In genomic region chr9:40617676-40618062, GRCm38 (mm10) we compare ENCODE assay signal across 9 mouse cellular contexts. TPM values are rescaled to one million over a fixed set of nuclear protein-coding genes. Genes with fewer than 3 reads are reported as not detected.
DNase-seq lines count a peak whose midpoint lies in the region; ATAC-seq and TF ChIP-seq lines count a peak whose summit lies in the region.
"Had no signal": no experiment of that assay in that cellular context is flagged by ENCODE, and none has a peak within 500 bp of the region (broad histone marks: within the 10 kb centered on the region; RNA-seq: fewer than 3 reads in every experiment).

No protein-coding gene starts in this region.

- no peak overlapping the region for H3K4me3 ChIP-seq in lung, embryonic 15.5 days
- peak overlapping the region; percentile 21 for H3K4me3 ChIP-seq in forebrain, postnatal 0 days (ENCODE audit: low read depth, low read length)
- 0 out of 2 replicates have a peak overlapping the region, but pooled peaks have one; percentile 6 for H3K4me3 ChIP-seq in liver, embryonic 13.5 days (replicated peaks)
- no peak overlapping the region for H3K4me3 ChIP-seq in stomach, postnatal 0 days (ENCODE audit: low read depth, low read length)
- H3K4me3 ChIP-seq: erythroblast, embryonic 14.5 days had no signal

- no peaks in the 10 kb centered on the region for H3K36me3 ChIP-seq in lung, embryonic 15.5 days
- H3K36me3 ChIP-seq in forebrain, postnatal 0 days (ENCODE audit: insufficient read depth): no peaks in the 10 kb centered on the region
- H3K36me3 ChIP-seq in liver, embryonic 13.5 days: no peaks in the 10 kb centered on the region
- no peaks in the 10 kb centered on the region for H3K36me3 ChIP-seq in stomach, postnatal 0 days (ENCODE audit: control insufficient read depth, insufficient read depth, low read length)

- ATAC-seq in lung, embryonic 15.5 days (ENCODE audit: borderline replicate concordance, extremely low read depth, low FRiP score, low TSS enrichment): no peak
- ATAC-seq in forebrain, postnatal 0 days: peak; percentile 8; the same call in 1 of the 2 replicates
- ATAC-seq in liver, embryonic 13.5 days (ENCODE audit: low read depth): no peak
- no peak for ATAC-seq in stomach, postnatal 0 days (ENCODE audit: low FRiP score, low TSS enrichment)

- H3K9me3 ChIP-seq in lung, embryonic 15.5 days: no peaks in the 10 kb centered on the region
- no peaks in the 10 kb centered on the region for H3K9me3 ChIP-seq in forebrain, postnatal 0 days (ENCODE audit: low read length)
- H3K9me3 ChIP-seq in liver, embryonic 13.5 days (replicated peaks): no peaks in the 10 kb centered on the region
- H3K9me3 ChIP-seq in stomach, postnatal 0 days (ENCODE audit: control insufficient read depth, low read length): no peaks in the 10 kb centered on the region

- intact Hi-C loops in left cerebral cortex, postnatal 4 days (cut with DNase I): loop anchor here (5.0 kb wide), 1 partner anchor 130 kb away; no protein-coding TSS in a partner anchor

- H3K27ac ChIP-seq in lung, embryonic 15.5 days: 0 out of 2 replicates have a peak overlapping the region, but pooled peaks have one; percentile 11
- H3K27ac ChIP-seq in forebrain, postnatal 0 days (ENCODE audit: low read depth, low read length): peak overlapping the region; percentile 66
- H3K27ac ChIP-seq in liver, embryonic 13.5 days: no peak overlapping the region
- H3K27ac ChIP-seq in stomach, postnatal 0 days (replicated peaks): no peak overlapping the region

- DNase-seq in lung, postnatal 36 days: no peak
- peak; percentile 74 for DNase-seq in forebrain, postnatal 0 days
- no peak for DNase-seq in liver, embryonic 13.5 days
- DNase-seq in stomach, postnatal 0 days (ENCODE audit: low spot score): no peak
- DNase-seq in ovary, adult 18-20 months (ENCODE audit: low spot score): no peak
- no peak for DNase-seq in left cerebral cortex, postnatal 4 days
- DNase-seq: layer of hippocampus, postnatal 36 days had no signal

- H3K9ac ChIP-seq in lung, embryonic 15.5 days: no peak overlapping the region
- peak overlapping the region; percentile 42; the same call in 1 of the 2 replicates for H3K9ac ChIP-seq in forebrain, postnatal 0 days
- H3K9ac ChIP-seq in liver, embryonic 13.5 days: no peak overlapping the region
- H3K9ac ChIP-seq in stomach, postnatal 0 days (ENCODE audit: low read length): no peak overlapping the region

- WGBS in lung, embryonic 15.5 days: 37% methylated on average over 10 of the region's 10 CpGs
- WGBS in forebrain, postnatal 0 days: 11% methylated on average over 10 of the region's 10 CpGs
- 26% methylated on average over 10 of the region's 10 CpGs for WGBS in liver, embryonic 13.5 days (ENCODE audit: insufficient replicate concordance)
- WGBS in stomach, postnatal 0 days: 42% methylated on average over 10 of the region's 10 CpGs

- H3K4me1 ChIP-seq in lung, embryonic 15.5 days: peaks cover 16% of the 10 kb centered on the region
- 0 out of 2 replicates have a peak, but pooled peaks cover 15% of the 10 kb centered on the region for H3K4me1 ChIP-seq in forebrain, postnatal 0 days (ENCODE audit: insufficient read depth)
- H3K4me1 ChIP-seq in liver, embryonic 13.5 days (replicated peaks): peaks cover 15% of the 10 kb centered on the region
- H3K4me1 ChIP-seq in stomach, postnatal 0 days (replicated peaks; ENCODE audit: control insufficient read depth, insufficient read depth): no peaks in the 10 kb centered on the region

- TF ChIP-seq EP300 in stomach, postnatal 0 days (optimal IDR thresholded peaks at IDR 0.05): no peak

- TF ChIP-seq CTCF in forebrain, postnatal 0 days (IDR thresholded peaks at IDR 0.05; ENCODE audit: low read depth): no peak
- TF ChIP-seq CTCF in stomach, postnatal 0 days (IDR thresholded peaks at IDR 0.05; ENCODE audit: low read depth): no peak

- H3K27me3 ChIP-seq in lung, embryonic 15.5 days: no peaks in the 10 kb centered on the region
- no peaks in the 10 kb centered on the region for H3K27me3 ChIP-seq in forebrain, postnatal 0 days (ENCODE audit: insufficient read depth, low read length)
- peaks cover 34% of the 10 kb centered on the region for H3K27me3 ChIP-seq in liver, embryonic 13.5 days
- H3K27me3 ChIP-seq in stomach, postnatal 0 days (ENCODE audit: control insufficient read depth, insufficient read depth, low read length): no peaks in the 10 kb centered on the region

- peak overlapping the region; percentile 55 for H3K4me2 ChIP-seq in lung, embryonic 15.5 days
- H3K4me2 ChIP-seq in forebrain, postnatal 0 days (ENCODE audit: low read depth): peak overlapping the region; percentile 57
- H3K4me2 ChIP-seq in liver, embryonic 13.5 days: peak overlapping the region; percentile 51
- H3K4me2 ChIP-seq in stomach, postnatal 0 days (replicated peaks; ENCODE audit: low read depth): peak overlapping the region; percentile 32

RNA-seq across cellular contexts. Expression of gene Gm21915, which starts 52.7 kb away (rescaled TPM):
- polyA plus RNA-seq in lung, embryonic 15.5 days (2015; fragmentation: Nextera tagmentation; extraction: Ambion mirVana): not detected in 2 replicates
- not detected in 2 replicates for total RNA-seq in forebrain, postnatal 0 days (2014; rRNA removed)
- polyA plus RNA-seq in forebrain, postnatal 0 days (2015; fragmentation: Nextera tagmentation; extraction: Ambion mirVana): not detected in 2 replicates
- not detected in 2 replicates for polyA plus RNA-seq in liver, embryonic 13.5 days (2015; fragmentation: Nextera tagmentation; extraction: Ambion mirVana)
- not detected in 2 replicates for polyA plus RNA-seq in stomach, postnatal 0 days (2015; fragmentation: Nextera tagmentation; extraction: Ambion mirVana)
- not detected for total RNA-seq in left cerebral cortex, postnatal 4 days (2021)
- total RNA-seq: layer of hippocampus, postnatal 36 days had no signal
- polyA plus RNA-seq: erythroblast, embryonic 14.5 days had no signal

Comparison
In these comparisons a context has a peak if more than half of its experiments do, and no peak if none do; other contexts are left out.
1. H3K27ac ChIP-seq: peak in lung, embryonic 15.5 days (single experiment) and forebrain, postnatal 0 days (single experiment); none in liver, embryonic 13.5 days (single experiment) and stomach, postnatal 0 days (single experiment).
2. H3K4me3 ChIP-seq: peak in forebrain, postnatal 0 days (single experiment) and liver, embryonic 13.5 days (single experiment); none in lung, embryonic 15.5 days (single experiment) and stomach, postnatal 0 days (single experiment).
3. Peak in every context shown above with its lines, with median percentiles within 50 percentile points of each other: H3K4me2 ChIP-seq.